ENCODE assay signal across 20 mouse cellular contexts in genomic region chr16:21671878-21672277, GRCm38 (mm10).
"Had no signal": no experiment of that assay in that cellular context is flagged by ENCODE, and none has a peak within 500 bp of the region (broad histone marks: within the 10 kb centered on the region; RNA-seq: fewer than 3 reads in every experiment).

No protein-coding gene starts in this region.

- H3K4me3 ChIP-seq: layer of hippocampus, adult 2 months; limb, embryonic 10.5 days; limb, embryonic 13.5 days; liver, embryonic 12.5 days; liver, embryonic 15.5 days; lung, embryonic 15.5 days; megakaryocyte, embryonic 14.5 days; midbrain, embryonic 10.5 days; midbrain, embryonic 13.5 days; myocyte; neural tube, embryonic 13.5 days had no signal

- H3K27ac ChIP-seq: layer of hippocampus, adult 2 months; limb, embryonic 10.5 days; limb, embryonic 13.5 days; liver, embryonic 12.5 days; liver, embryonic 15.5 days; lung, embryonic 15.5 days; midbrain, embryonic 10.5 days; midbrain, embryonic 13.5 days; neural tube, embryonic 13.5 days had no signal

- H3K4me2 ChIP-seq: limb, embryonic 13.5 days; liver, embryonic 12.5 days; liver, embryonic 15.5 days; lung, embryonic 15.5 days; midbrain, embryonic 13.5 days; neural tube, embryonic 13.5 days had no signal

- H3K9me3 ChIP-seq: limb, embryonic 10.5 days; liver, embryonic 12.5 days; liver, embryonic 15.5 days; lung, embryonic 15.5 days; midbrain, embryonic 10.5 days; midbrain, embryonic 13.5 days had no signal

- H3K4me1 ChIP-seq: limb, embryonic 10.5 days; limb, embryonic 13.5 days; liver, embryonic 12.5 days; liver, embryonic 15.5 days; lung, embryonic 15.5 days; megakaryocyte, embryonic 14.5 days; neural tube, embryonic 13.5 days had no signal

- ATAC-seq: liver, embryonic 12.5 days; midbrain, embryonic 13.5 days; midbrain, embryonic 16.5 days had no signal

- H3K27me3 ChIP-seq: limb, embryonic 13.5 days; liver, embryonic 12.5 days; liver, embryonic 15.5 days; lung, embryonic 15.5 days; midbrain, embryonic 13.5 days; neural tube, embryonic 13.5 days had no signal

- H3K36me3 ChIP-seq: limb, embryonic 10.5 days; liver, embryonic 12.5 days; liver, embryonic 15.5 days had no signal

- DNase-seq: kidney, postnatal 14 days; layer of hippocampus, adult 9-11 months; liver; lung, adult 18-20 months; lung, postnatal 10 days; lung, postnatal 36 days; thymus, adult 18-20 months; thymus, postnatal 36 days had no signal

- H3K9ac ChIP-seq: limb, embryonic 13.5 days; liver, embryonic 12.5 days; liver, embryonic 15.5 days; lung, embryonic 15.5 days; midbrain, embryonic 13.5 days; neural tube, embryonic 13.5 days had no signal
